Mouse (Mus musculus): ENCODE measurements around the gene Spock1.
"Not testable (repeated sequence)": the region's sequence is repeated elsewhere in the genome, so short reads cannot be mapped to it uniquely, and the experiment has no call there.

The Spock1 gene

DNA sequence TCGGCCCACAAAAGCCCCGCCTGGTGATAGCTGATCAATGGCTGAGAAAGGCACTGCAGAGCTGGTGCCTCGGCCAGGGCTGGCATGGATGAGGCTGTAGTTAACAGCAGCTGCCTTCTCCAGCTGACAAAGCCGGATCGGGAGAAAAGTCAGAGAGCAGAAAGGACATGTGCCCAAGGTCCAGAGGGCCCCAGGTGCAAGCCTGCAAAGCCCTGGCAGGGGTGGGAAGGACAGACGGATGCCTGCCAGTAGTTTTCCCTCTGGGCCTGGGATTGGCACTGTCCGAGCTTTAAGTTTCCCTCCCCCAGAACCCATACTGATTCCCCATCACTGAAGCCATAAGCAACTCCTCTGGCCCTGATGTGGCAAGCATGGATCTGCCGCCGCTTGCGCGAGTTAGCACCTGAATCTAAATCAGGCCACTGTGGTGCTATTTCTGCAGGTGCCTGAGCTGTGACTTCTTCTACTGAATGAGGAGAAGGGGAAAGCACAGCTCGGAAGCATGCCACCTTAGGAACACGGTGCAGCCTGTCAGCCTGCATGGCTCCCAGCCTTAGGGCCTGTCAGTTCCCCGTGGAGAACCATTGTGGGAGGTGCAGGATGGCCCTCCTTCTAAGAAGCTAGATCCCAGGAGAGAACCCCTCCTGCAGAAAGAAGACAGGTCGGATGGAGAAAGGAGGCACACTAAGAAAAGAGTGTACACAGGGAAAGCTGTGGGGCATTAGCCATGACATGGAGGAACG lies 423.5 kb downstream of the Spock1 start:
- no peak for DNase-seq (ENCODE audit: low spot score)

DNA sequence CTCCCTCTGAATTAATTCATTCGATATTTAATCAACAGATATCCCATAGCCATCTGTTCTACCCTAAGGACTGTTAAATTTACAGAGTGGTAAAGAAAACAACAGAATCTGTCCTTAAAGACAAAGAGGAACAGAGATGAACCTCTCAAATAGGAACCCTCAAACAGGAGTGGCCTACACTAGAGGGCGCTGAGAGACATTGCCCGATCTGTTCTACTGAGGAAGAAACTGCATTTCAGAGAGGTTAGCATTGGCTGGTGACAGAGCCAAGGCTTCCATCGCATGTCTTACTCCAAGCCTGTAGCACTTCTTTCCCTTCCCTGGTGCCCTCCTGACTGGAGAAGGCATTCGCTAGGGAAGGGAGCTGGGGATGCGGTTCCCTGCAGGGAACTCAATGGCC lies 431.4 kb downstream of the Spock1 start:
- DNase-seq (ENCODE audit: low spot score): no peak

DNA sequence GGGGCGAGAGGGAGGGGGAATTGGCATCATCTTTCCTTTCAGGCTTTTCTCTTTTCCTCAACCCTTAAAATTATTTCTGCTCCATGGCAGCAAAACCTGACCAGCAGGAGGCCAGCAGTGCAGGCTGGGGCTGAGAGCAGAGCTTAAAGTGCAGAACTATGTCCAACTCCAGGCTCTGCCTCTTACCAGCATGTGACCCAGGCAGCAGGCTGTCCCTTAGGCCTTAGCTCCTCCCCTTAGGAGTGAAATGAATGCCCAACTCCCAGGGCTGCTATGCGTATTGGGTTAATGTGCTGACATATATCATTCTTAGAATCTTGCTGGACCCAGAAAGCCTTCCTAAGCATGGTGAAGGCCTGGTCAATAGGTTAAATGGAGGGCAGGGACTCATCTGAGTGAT lies 434.1 kb downstream of the Spock1 start:
- DNase-seq (ENCODE audit: low spot score): no peak

DNA sequence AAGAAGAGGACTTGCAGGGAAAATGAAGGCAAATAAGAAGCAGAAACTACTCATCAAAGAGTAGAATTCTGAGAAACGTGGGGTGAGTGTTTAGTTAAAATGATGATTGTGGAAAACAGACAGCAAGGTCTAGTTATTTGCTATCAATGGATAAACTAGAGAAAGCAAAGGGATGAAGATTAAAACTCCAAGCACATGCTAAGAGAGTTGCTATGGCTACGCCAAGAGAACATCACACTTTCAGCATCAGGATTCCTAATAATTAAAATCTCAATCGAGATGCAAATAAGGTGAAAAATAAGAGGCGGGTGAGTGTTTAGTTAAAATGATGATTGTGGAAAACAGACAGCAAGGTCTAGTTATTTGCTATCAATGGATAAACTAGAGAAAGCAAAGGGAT lies 437.2 kb downstream of the Spock1 start:
- DNase-seq (ENCODE audit: low spot score): not testable (repeated sequence)

DNA sequence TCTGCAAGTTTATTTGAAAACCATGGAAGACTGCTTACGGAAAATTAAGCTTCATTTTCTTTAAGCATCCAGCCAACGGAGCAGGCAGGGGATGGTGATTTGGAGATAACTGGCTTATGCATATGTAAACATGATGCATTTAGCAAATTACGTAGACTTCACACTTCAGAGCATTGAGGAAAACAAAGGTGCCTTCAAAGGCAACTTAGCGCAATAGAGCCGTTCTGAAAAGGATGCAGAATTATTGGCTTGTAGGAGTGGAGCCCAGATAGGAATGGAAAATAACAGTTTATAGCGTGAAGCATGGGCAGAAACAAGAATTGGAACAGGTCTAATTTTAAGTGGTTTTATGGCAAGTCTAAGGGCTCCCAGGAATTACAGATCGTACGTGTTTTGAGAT lies 448.2 kb downstream of the Spock1 start:
- no peak for DNase-seq (ENCODE audit: low spot score)

DNA sequence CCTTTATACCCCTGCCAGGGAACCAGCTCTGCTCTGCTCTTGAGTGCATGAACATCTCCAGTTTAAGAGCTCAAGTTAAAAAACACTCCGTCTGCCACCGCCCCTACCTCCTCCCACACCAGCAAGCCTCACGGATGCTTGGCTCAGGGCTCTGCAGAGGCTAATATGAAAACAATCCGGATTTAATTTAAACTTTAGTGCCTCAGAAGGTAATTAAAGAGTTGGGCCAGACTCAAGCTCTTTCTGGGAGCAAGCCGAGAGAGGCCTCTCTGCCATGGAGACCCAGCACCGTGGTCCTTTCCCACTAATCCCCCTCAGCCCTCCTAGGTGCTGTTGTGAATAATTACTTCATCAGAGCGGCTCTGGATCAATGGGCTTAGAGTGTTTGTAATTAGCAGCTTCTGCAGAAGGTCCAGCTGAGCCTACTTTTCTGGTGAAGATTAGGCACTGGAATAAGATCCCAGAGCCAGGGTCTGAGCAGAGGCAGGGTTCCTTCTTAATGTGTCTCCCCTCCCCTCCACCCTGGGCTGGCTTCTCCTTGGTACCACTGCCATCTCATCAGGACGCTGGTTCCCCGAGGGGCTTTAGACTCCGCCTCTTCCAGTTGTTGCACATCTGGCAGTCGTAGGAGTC lies 457.8 kb downstream of the Spock1 start:
- DNase-seq (ENCODE audit: low spot score): no peak

DNA sequence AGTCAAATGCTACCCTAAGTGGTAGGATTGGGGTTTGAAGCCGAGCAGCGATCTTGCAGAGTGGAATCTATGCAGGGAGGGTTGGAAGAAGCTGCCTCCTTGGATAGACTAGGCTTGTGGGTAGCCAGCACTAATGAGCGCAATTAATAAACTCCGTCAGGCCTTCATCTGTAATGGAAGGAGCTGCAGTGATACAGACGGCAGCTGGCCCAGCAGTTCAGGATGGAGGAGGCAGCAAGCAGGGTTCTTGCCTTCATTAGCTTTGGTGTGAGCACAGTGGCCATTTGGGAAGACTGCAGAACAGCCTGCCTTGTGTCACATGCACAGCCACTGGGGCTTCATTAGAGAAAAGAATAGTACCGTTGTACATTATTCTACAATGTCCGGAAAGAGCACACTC lies 459.2 kb downstream of the Spock1 start:
- DNase-seq (ENCODE audit: low spot score): no peak

DNA sequence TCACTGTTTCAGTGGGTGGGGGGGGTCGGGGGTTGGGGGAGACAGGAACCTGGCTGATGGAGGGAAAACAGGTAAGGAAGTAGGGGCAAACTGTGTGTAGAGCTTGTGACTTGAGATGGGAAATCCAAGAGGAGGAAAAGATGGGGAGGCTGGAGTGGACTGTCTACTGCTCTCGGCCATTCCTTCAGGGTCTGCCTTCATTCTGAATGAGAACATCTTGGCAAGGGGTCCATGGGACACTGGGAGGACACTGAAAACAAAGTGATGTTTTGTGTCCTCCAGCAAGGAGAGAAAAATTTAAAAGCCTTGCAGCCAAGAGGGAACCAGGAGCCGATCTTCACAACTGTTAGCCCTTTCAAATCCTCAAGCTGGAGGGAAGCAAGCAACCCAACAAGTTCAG lies 463.2 kb downstream of the Spock1 start:
- no peak for DNase-seq (ENCODE audit: low spot score)

DNA sequence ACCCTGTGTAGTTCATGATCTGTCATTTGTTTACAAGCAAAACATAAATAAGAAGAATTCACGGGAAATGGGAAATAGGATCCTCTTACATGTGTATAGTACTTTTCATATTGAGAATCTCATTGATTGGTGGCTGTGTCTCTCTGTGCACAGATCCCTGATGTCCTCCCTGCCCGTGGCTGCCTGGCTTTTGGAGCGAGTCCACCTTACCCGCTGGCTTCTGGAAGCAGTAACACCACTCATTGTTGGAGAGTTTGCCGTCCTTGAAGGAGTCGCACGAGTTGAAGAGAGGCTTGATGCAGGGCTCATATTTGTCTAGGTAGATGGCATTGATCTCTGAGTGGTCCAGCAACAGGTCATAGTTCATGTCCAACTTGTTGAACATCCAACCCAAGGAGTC lies 468.0 kb downstream of the Spock1 start:
- no peak for DNase-seq (ENCODE audit: low spot score)

DNA sequence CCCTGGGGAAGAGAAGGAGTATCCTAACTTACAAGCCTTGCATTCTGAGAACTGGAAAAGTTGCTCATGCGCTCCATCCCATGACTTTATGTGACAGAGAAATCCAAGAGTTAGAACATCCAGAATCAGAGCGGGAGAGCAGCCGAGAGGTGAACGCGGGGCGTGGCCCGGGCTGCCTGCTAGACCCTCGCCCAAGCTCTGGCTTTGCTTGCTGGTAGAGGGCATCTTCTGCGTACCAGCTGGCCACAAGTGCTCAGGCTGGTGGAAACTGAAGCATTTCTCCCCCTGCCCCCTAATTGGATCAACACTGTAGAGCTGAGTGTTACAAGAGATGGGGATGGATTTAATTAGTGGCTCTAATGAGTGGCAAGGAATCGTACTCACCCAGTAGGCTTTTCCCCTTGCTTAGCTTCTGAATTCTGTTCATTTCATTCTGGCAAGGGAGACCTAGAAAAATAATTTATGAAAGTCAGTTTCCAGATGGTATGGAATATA lies 472.4 kb downstream of the Spock1 start:
- no peak for DNase-seq (ENCODE audit: low spot score)

DNA sequence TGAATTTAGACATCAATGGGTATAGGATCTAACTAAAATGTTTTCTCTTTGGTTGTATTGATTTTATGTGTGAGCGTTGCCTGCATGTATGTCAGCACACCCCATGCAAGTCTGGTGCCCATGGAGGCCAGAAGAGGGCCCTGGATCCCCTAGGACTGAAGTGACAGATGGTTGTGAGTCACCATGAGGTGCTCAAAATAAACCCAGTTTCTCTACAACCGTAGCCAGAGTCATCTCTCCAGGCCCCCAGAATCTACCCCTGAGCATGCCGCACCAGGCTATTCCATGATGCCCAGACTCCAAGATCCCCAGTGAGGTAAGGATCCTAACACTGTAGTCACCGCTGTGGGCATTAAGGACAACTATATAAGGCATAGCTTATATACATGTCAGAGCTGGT lies 474.3 kb downstream of the Spock1 start:
- DNase-seq (ENCODE audit: low spot score): no peak

DNA sequence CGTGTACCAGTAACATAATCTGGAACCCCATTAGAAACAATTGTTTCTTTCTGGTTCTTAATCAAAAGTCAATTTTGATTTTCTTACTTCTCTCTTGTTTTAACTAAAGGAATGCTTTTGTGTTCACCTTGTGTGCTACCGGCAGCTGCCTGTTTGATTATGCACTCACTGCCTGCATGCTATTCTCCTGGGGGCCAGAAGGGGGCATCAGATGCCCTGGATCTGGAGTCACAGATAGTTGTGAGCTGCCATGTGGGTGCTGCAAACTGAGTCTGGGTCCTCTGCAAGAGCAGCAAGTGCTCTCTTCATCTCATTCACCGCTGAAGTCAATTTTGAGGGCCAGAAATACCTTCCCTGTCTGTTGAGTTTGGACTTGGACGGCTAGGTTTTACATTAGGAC lies 476.3 kb downstream of the Spock1 start:
- DNase-seq (ENCODE audit: low spot score): no peak

DNA sequence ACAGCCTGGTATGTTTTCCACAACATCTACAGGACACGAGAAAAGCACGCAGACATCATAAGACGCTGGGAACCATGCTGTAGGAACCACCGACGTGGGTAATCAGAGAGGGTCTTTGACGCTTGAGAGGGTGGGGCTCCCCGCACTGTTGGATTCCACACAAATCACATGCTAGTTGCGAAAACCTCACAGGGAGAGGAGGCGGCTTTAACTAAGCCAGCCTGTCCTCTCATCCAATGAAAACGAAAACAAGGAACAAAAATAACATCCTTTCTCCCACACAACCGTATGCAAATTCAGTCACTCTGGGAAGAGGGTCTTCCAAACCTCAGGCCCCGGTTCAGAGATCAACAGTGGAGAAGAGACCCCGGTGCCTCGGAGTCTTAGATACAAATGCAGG lies 479.3 kb downstream of the Spock1 start:
- no peak for DNase-seq (ENCODE audit: low spot score)

DNA sequence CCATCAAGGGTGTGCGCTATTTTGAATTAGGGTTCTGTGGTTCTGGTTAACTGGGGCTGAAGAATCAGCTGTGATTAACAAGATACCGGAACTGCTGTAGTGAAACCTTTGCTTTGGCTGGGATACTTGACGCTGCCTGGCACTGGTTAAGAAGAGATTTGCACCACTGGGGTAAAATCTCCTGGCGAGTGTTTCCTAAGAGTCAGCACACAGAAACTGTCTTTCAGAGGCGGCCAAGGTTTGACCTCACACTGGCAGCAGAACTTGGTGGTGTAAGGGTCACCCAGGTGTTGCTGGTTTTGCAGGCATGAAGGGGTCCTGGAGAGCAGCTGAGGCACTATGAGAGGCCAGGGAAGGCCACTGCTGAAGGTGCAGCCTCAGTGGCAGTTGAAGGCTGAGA lies 489.4 kb downstream of the Spock1 start:
- DNase-seq (ENCODE audit: low spot score): no peak

DNA sequence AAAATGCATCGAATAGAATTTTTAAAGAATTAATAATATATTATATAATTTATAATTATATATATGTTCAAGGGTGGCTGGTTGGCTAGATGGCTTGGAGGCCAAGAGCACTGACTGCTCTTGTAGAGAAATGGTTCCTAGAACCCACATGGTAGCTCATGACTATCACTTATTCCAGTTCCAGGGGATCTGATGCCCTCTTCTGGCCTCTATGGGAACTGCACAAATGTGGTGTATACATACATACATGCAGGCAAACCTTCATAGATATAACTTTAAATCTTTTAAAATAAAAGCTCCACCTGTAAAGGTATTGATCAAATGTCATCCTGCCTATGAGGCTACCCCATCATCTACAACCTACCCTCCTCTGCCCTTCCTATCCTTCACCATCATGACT lies 493.4 kb downstream of the Spock1 start:
- no peak for DNase-seq (ENCODE audit: low spot score)

DNA sequence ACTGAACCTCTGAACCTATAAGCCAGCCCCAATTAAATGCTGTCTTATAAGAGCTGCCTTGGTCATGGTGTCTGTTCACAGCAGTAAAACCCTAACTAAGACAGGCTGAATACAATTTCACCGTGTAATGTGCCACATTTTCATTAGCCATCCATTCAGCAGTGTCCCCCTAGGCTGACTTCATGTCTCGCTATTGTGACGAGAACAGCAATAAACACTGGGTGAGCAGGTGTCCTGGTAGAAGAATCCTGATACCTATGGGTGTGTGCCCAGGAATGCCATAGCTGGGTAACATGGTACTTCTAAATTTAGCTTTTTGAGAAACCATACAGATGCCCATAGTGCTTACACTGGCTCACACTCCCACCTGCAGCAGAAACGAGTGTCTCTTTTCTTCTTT lies 500.5 kb downstream of the Spock1 start:
- DNase-seq (ENCODE audit: low spot score): no peak

DNA sequence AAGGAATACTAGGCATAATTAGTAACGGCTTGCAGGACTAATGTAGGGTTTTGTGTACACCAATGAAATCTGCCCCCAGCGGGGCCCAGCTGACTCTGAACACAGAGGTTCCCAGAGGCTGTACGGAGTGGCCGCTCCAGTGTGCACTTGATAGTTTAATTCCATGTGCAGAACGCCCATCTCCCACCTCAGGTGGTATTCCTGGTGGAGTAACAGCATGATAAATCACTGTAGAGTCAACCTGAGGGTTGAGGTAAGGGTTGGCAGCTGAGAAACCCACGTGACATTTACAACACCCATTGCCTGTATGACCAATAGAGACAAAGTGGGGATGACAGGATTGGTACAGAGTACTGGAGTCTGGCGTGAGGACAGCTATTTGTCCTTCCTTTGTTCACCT lies 505.7 kb downstream of the Spock1 start:
- no peak for DNase-seq (ENCODE audit: low spot score)

DNA sequence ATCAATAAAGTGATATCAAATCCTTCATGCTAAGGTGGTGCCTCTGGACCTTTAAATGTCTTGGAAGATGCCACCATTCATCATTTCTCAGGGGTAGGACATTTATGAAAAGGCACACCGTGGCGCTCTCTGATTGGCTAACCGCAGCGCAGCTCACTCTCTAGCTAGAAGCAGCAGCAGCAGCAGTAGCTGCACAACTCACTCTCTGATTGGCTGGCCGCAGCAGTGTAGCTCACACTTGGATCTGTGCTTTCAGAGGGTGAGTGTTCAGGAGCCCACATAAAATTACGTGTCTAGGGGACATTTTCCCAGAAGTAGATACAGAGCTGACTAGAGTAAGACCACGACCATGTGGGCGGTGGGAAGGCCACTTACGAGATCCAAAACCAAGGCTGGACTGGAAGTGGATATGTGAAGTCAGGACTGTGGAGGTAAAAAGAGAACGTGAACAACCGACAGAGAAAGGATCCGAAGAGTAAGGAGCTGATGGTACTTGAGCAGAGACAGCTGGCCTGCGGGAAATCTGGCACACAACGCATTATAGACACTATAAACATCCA lies 535.9 kb downstream of the Spock1 start:
- DNase-seq (ENCODE audit: low spot score): no peak

Measured in ovary, postnatal 36 days (tissue).